Mouse (Mus musculus) thymus, adult 2 months (tissue): ENCODE data around the gene Olfr896-ps1.

ENCODE experiments used
- CTCF ChIP-seq: fragments of 200-500 bp; IDR thresholded peaks from 2 replicates; pipeline ENCODE4 v1.5.1; 2012; ENCODE audit warnings: mild to moderate bottlenecking, control low read depth, low read length, moderate library complexity, borderline replicate concordance; ENCODE audit not compliant: control insufficient read depth, poor library complexity, insufficient read depth; ENCODE audit errors: extremely low read depth
- POLR2A ChIP-seq: fragments of 200-500 bp; IDR thresholded peaks from 2 replicates; pipeline ENCODE4 v1.6.1; 2012; ENCODE audit warnings: mild to moderate bottlenecking, low read length, control low read depth, moderate library complexity; ENCODE audit not compliant: control insufficient read depth, poor library complexity, insufficient read depth; ENCODE audit errors: extremely low read depth

DNA sequence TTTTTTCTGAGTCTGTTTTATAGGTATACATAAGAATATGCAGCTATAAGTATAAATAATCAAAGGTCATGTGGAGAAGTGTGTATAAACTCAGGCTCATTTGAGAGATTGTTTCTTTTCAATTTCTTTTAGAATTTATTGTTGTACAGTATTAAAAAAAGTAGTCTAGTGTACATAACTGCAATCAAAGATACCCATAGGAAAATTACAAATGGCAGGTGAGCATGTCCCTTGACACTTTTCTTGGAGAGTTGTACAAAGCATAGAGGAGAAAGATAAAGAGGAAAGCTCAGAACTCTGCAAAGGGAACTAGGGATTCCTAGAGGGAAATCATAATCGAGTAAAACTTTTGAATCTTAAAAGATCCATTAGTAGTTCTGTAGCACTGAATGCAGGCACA, at the start of gene Olfr896-ps1:
- no peak for TF ChIP-seq CTCF
- no peak for TF ChIP-seq POLR2A
